Mouse (Mus musculus) heart, embryonic 10.5 days (tissue): Measurements from ENCODE around the gene Rasal2. TPM values are rescaled to one million over a fixed set of nuclear protein-coding genes. Genes with fewer than 3 reads are reported as not detected.

ENCODE experiments used
- DNase-seq: peaks from one replicate; pipeline ENCODE4 v3.0.0-alpha.2; 2017; ENCODE audit warnings: low spot score
- H3K27ac ChIP-seq: fragments of 300-500 bp; sonication (generic); 2 replicates; pipeline ENCODE4 v1.5.1; 2016; ENCODE audit warnings: mild to moderate bottlenecking
- H3K27me3 ChIP-seq: fragments of 300-500 bp; sonication (generic); 2 replicates; pipeline ENCODE4 v1.6.1; 2016; ENCODE audit warnings: mild to moderate bottlenecking; ENCODE audit not compliant: poor library complexity, insufficient read depth, severe bottlenecking
- H3K36me3 ChIP-seq: fragments of 300-500 bp; sonication (generic); 2 replicates; pipeline ENCODE4 v1.6.1; 2016; ENCODE audit warnings: mild to moderate bottlenecking, moderate library complexity
- H3K4me1 ChIP-seq: fragments of 300-500 bp; sonication (generic); 2 replicates; pipeline ENCODE4 v1.6.1; 2016; ENCODE audit warnings: mild to moderate bottlenecking
- H3K4me3 ChIP-seq: fragments of 300-500 bp; sonication (generic); 2 replicates; pipeline ENCODE4 v1.5.1; 2016; ENCODE audit warnings: mild to moderate bottlenecking, moderate library complexity
- H3K9me3 ChIP-seq: fragments of 300-500 bp; sonication (generic); 2 replicates; pipeline ENCODE4 v1.6.1; 2016; ENCODE audit warnings: mild to moderate bottlenecking, moderate library complexity
- WGBS: fragments of 180-500 bp; shearing (Covaris S2); methylation state at CpG from one replicate; pipeline ENCODE4 v1.1.7; 2016; 5-methylcytosine and 5-hydroxymethylcytosine counted together
- polyA plus RNA-seq: library from polyadenylated mRNA; unstranded; fragments of >200 nt; fragmentation: Nextera tagmentation; extraction: Ambion mirVana; gene quantifications from 2 replicates; pipeline ENCODE4 v1.2.1, GENCODE M21; 2016

The Rasal2 gene
- polyA plus RNA-seq, 1 experiment from 2014 or later = 13.2 TPM

DNA sequence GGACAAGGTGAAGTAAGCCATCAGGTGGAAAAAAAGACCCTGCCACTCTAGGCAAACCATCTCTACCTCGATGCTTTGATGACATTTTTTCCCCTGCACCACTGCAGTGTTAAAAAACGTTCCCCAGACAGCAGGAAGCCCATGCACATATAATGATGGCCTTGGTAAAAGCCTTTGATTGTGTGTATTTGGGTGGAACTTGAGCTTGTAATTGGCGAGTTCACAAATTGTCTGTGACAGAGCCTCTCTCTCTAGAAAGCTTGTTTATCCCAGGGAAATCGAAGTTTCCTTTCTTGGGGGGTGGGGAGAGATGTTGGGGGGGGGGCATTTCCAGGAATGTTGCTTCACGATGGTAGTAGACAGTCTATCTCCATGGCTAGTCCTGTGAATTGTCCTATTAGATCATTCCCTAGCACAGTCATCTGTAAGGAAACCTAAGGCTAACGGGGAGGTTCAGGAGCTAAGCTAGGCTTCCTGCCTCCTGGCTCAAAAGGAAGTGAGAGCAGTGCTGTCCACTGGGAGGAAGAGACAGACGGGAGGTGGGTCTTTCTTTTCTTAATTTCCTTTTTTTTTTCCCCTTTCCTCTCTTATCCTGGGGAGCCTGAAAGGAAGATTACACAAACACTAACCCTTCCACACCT lies 35.9 kb upstream of the Rasal2 start:
- Histone ChIP-seq H3K9me3 (no peaks in the 10 kb centered on the region), H3K36me3 (no peaks in the 10 kb centered on the region), H3K4me3 (no peak overlapping the region), H3K27ac (peak overlapping the region; percentile 39), H3K27me3 (no peaks in the 10 kb centered on the region), H3K4me1 (peaks cover 66% of the 10 kb centered on the region)
- 26% methylated on average over 7 of the region's 7 CpGs for WGBS
- DNase-seq = no peak

- peaks cover 66% of the 10 kb centered on the region for H3K4me1 ChIP-seq
- peak overlapping the region; percentile 47; the same call in 1 of the 2 replicates for H3K27ac ChIP-seq
- 71% methylated on average over 4 of the region's 4 CpGs for WGBS
These were observed 34.7 kb upstream of the Rasal2 start for GRCm38 (mm10) chr1:157447142-157447541.

DNA sequence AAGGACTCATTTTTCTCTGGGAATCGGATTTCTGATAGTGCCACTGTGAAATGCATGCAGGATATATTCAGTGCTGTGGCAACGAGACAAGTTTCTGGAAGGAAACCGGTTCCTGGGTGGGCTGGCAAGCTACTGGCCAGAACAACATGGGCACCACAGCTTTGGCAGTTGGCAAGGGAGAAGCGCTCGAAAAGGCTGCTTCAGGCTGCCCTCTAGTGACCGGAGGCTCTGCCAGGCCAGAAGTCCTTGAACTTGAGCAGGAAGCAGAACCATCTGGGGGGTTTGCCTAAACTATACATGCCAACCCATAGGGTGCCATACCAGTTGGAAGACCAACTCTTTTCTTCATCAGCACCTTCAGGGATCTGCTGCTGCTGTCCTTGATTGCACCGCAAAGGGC lies 33.9 kb upstream of the Rasal2 start:
- Histone ChIP-seq H3K27ac (no peak overlapping the region), H3K4me3 (no peak overlapping the region), H3K36me3 (no peaks in the 10 kb centered on the region), H3K27me3 (no peaks in the 10 kb centered on the region), H3K9me3 (no peaks in the 10 kb centered on the region), H3K4me1 (peaks cover 65% of the 10 kb centered on the region)
- DNase-seq = no peak
- 61% methylated on average over 7 of the region's 7 CpGs for WGBS

More at GRCm38 (mm10) chr1:157447142-157447541, 34.7 kb upstream of the Rasal2 start:
- H3K36me3 ChIP-seq = no peaks in the 10 kb centered on the region
- H3K27me3 ChIP-seq = no peaks in the 10 kb centered on the region
- H3K4me3 ChIP-seq = no peak overlapping the region
- no peak for DNase-seq
- H3K9me3 ChIP-seq = no peaks in the 10 kb centered on the region

GRCm38 (mm10) chr1:157445398-157445910 lies 33.1 kb upstream of the Rasal2 start:
- H3K4me1 ChIP-seq = peaks cover 61% of the 10 kb centered on the region
- no peaks in the 10 kb centered on the region for H3K27me3 ChIP-seq
- WGBS = 80% methylated on average over 6 of the region's 6 CpGs
- H3K4me3 ChIP-seq = no peak overlapping the region
- DNase-seq = no peak
- H3K36me3 ChIP-seq = no peaks in the 10 kb centered on the region
- H3K27ac ChIP-seq = no peak overlapping the region
- no peaks in the 10 kb centered on the region for H3K9me3 ChIP-seq

DNA sequence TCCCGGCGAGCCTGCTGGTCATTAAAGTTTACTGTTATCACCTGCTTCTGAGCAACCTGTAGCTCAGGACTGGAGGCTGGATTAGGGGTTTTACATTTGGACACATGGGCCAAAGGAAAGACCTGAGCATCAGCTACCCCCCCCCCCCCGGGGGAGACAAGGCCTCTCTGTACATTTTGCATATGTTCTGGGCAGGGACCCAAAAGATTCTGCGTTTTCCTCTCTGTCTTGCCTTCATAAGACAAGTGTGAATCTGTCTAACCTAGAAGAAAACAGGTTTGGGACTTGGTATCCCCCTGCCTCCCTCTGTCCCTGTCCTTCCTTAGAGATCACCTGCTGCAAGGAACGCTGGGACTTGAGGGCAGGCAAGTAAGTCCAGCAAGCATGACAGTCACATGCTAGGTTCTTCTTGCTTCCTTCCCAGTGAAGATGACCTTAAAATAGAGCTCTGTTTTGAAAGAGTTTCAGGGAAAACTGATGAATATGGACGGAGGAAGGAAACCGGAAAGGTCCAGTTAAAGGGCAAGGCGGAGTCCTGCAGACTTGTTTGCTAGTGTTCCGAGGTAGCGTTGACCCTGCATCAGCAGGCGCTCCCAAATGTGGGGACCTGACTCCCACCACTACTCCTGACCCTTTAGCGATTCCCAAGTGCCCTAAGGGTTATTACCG lies 32.4 kb upstream of the Rasal2 start:
- H3K27me3 ChIP-seq = no peaks in the 10 kb centered on the region
- H3K4me3 ChIP-seq = no peak overlapping the region
- 61% methylated on average over 13 of the region's 13 CpGs for WGBS
- peaks cover 62% of the 10 kb centered on the region for H3K4me1 ChIP-seq
- DNase-seq = no peak
- H3K27ac ChIP-seq = peak overlapping the region; percentile 83
- no peaks in the 10 kb centered on the region for H3K36me3 ChIP-seq
- no peaks in the 10 kb centered on the region for H3K9me3 ChIP-seq

- DNase-seq = peak; percentile 74
- peak overlapping the region; percentile 83 for H3K27ac ChIP-seq
- peak overlapping the region; percentile 35; the same call in 1 of the 2 replicates for H3K4me3 ChIP-seq
These were observed 31.5 kb upstream of the Rasal2 start for GRCm38 (mm10) chr1:157443723-157444561.

DNA sequence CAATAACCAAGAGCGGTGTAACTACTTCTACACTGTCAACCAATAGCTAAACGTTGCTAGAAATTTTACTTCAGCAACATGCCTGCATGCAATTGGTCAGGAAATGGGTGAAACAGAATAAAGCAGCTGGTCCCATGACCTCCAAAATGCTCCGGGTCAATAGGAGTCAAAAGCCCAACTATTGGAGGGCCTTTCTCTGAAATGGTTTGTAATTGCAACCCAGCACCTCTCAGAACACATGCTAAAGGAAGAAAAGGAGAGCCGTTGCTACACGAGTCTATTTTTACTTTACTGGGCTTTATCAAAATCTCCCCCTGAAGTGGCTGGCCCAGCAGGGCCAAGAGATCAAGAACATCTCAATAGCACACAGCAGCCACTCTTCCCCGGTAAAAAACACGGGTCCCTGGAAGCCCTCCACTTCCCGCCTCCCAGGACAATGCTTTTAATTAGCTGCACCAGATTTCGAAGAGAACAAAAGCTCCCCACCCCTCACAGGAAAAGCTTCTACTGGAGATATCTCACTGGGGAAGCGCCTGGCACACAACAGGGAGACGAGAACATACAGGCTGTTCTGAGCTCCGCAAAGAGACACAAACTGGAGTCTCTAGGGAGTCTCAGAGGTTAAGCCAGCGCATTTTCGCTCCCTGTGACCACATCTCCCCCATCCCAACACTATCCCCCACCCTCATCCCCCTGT lies 30.8 kb upstream of the Rasal2 start:
- H3K9me3 ChIP-seq = no peaks in the 10 kb centered on the region
- no peaks in the 10 kb centered on the region for H3K27me3 ChIP-seq
- peaks cover 50% of the 10 kb centered on the region for H3K4me1 ChIP-seq
- 13% methylated on average over 14 of the region's 14 CpGs for WGBS
- H3K36me3 ChIP-seq = no peaks in the 10 kb centered on the region
- peak overlapping the region; percentile 35; the same call in 1 of the 2 replicates for H3K4me3 ChIP-seq
- H3K27ac ChIP-seq = peak overlapping the region; percentile 83
- peak; percentile 75 for DNase-seq

More at GRCm38 (mm10) chr1:157443723-157444561, 31.5 kb upstream of the Rasal2 start:
- Histone ChIP-seq H3K9me3 (no peaks in the 10 kb centered on the region), H3K27me3 (no peaks in the 10 kb centered on the region), H3K36me3 (no peaks in the 10 kb centered on the region), H3K4me1 (peaks cover 57% of the 10 kb centered on the region)
- 16% methylated on average over 19 of the region's 19 CpGs for WGBS

DNA sequence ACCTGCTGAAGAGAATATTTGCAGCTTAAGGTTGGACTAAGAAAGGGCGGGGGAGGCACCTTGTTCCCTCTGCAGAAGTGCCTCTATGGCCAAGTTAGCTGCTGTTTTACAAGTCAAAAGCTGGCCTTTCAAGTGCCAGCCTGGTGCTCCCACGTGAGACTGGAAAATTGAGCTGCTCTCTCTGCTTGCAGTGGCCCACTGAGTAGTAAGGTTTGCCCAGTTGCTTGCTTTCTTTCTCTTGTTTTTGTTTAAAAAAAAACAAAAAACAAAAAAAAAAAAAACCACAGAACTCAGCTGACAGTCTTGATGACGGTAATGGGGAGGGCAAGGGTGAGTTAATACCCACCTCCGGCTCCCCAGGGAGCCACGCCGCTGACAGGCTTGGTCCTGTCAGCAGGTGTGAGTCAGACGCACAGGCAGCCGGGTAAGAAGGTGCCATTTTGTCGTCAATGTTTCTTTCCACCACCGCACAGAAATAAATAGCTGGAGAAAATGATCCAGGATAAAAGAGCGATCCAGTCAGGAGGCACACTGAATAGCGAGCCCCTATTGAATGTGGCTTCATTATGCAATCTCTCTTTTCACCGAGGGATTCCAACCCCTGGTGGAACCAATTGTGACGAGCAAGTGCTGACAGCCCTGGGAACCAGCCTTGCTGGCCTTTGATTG lies 27.7 kb upstream of the Rasal2 start:
- H3K4me3 ChIP-seq = peak overlapping the region; percentile 43
- no peaks in the 10 kb centered on the region for H3K9me3 ChIP-seq
- H3K27me3 ChIP-seq = no peaks in the 10 kb centered on the region
- 4% methylated on average over 14 of the region's 14 CpGs for WGBS
- DNase-seq = peak; percentile 74
- H3K27ac ChIP-seq = peak overlapping the region; percentile 73; the same call in 1 of the 2 replicates
- H3K36me3 ChIP-seq = no peaks in the 10 kb centered on the region
- peaks cover 31% of the 10 kb centered on the region for H3K4me1 ChIP-seq

GRCm38 (mm10) chr1:157439101-157439500 lies 26.7 kb upstream of the Rasal2 start:
- Histone ChIP-seq H3K4me1 (peaks cover 22% of the 10 kb centered on the region), H3K36me3 (no peaks in the 10 kb centered on the region), H3K27me3 (no peaks in the 10 kb centered on the region), H3K9me3 (no peaks in the 10 kb centered on the region), H3K27ac (no peak overlapping the region), H3K4me3 (no peak overlapping the region)
- DNase-seq = no peak
- WGBS = 86% methylated on average over 4 of the region's 4 CpGs

DNA sequence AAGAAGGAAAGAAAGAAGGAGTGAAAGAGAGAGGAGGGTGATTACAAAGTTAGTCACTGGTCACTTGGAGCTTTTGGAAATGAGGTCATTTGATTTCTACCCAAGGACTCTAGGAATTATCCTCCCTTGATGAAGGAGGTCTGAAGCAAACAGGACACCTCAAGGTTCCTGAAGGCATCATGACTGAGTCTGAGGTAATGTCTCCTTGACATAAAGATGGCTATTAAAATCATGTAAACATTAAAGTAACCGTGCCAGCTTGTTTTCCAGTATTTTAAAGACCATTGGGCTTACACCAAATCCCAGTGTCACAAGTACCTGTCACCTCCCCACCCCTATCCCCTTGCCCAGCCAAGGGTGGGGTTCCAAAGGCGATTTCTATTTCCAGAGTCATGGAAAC lies 25.9 kb upstream of the Rasal2 start:
- 91% methylated on average over 2 of the region's 2 CpGs for WGBS
- no peak overlapping the region for H3K4me3 ChIP-seq
- no peak for DNase-seq
- H3K4me1 ChIP-seq = peaks cover 17% of the 10 kb centered on the region
- H3K27ac ChIP-seq = no peak overlapping the region
- no peaks in the 10 kb centered on the region for H3K9me3 ChIP-seq
- no peaks in the 10 kb centered on the region for H3K27me3 ChIP-seq
- H3K36me3 ChIP-seq = no peaks in the 10 kb centered on the region

- H3K27ac ChIP-seq = no peak overlapping the region
- no peak for DNase-seq
- 85% methylated on average over 6 of the region's 6 CpGs for WGBS
These were observed 23.5 kb upstream of the Rasal2 start for GRCm38 (mm10) chr1:157435926-157436325.

GRCm38 (mm10) chr1:157434404-157434803 lies 22.0 kb upstream of the Rasal2 start:
- Histone ChIP-seq H3K27me3 (no peaks in the 10 kb centered on the region), H3K36me3 (no peaks in the 10 kb centered on the region), H3K4me3 (no peak overlapping the region), H3K4me1 (peaks cover 5% of the 10 kb centered on the region; the same call in 1 of the 2 replicates), H3K27ac (no peak overlapping the region), H3K9me3 (no peaks in the 10 kb centered on the region)
- 89% methylated on average over 4 of the region's 4 CpGs for WGBS
- no peak for DNase-seq

More at GRCm38 (mm10) chr1:157435926-157436325, 23.5 kb upstream of the Rasal2 start:
- Histone ChIP-seq H3K4me3 (no peak overlapping the region), H3K27me3 (no peaks in the 10 kb centered on the region), H3K4me1 (peaks cover 13% of the 10 kb centered on the region), H3K9me3 (no peaks in the 10 kb centered on the region), H3K36me3 (no peaks in the 10 kb centered on the region)
